Mouse (Mus musculus): ENCODE data around the gene Gga3.

The Gga3 gene

GRCm38 (mm10) chr11:115564064-115564809, 39.6 kb downstream of the Gga3 start, which contains the start of gene Nup85:
TSS of gene Nup85 (plus strand) at chr11:115564434.
- peak; percentile 97 for DNase-seq (ENCODE audit: low read depth, low spot score)

- DNase-seq (ENCODE audit: low read depth, low spot score), result peak; percentile 69
Observed at GRCm38 (mm10) chr11:115563406-115563805, 40.4 kb downstream of the Gga3 start.

GRCm38 (mm10) chr11:115555717-115556116, 48.1 kb downstream of the Gga3 start:
- peak; percentile 50 for DNase-seq (ENCODE audit: low read depth, low spot score)

GRCm38 (mm10) chr11:115552783-115553182, 51.1 kb downstream of the Gga3 start:
- peak; percentile 48 for DNase-seq (ENCODE audit: low read depth, low spot score)

- DNase-seq (ENCODE audit: low read depth, low spot score), result no peak
Observed at GRCm38 (mm10) chr11:115543571-115543970, 60.3 kb downstream of the Gga3 start.

- no peak for DNase-seq (ENCODE audit: low read depth, low spot score)
Observed at GRCm38 (mm10) chr11:115538045-115538444, 65.8 kb downstream of the Gga3 start.

GRCm38 (mm10) chr11:115536856-115537568, 66.8 kb downstream of the Gga3 start:
- DNase-seq (ENCODE audit: low read depth, low spot score), result peak; percentile 80

- peak; percentile 97 for DNase-seq (ENCODE audit: low read depth, low spot score)
Observed at GRCm38 (mm10) chr11:115536038-115536681, 67.7 kb downstream of the Gga3 start, which contains the start of gene Sumo2. TSS of gene Sumo2 (minus strand) at chr11:115536276.

GRCm38 (mm10) chr11:115535401-115536037, 68.3 kb downstream of the Gga3 start:
- peak; percentile 53 for DNase-seq (ENCODE audit: low read depth, low spot score)

GRCm38 (mm10) chr11:115534759-115535371, 69.0 kb downstream of the Gga3 start:
- DNase-seq (ENCODE audit: low read depth, low spot score), result no peak
